Mouse (Mus musculus) liver, embryonic 15.5 days (tissue): Measurements from ENCODE around the gene Cdkn1b. TPM values are rescaled to one million over a fixed set of nuclear protein-coding genes. Genes with fewer than 3 reads are reported as not detected.
A peak's percentile ranks its signal among the peaks of the same experiment; 100 is the strongest.

Source experiments
- ATAC-seq: fragments of 200-750 bp; cut with Nextera tagmentation; 2 replicates; pipeline ENCODE4 v1.8.0; 2017; ENCODE audit warnings: moderate number of reproducible peaks, mild to moderate bottlenecking, moderate library complexity; ENCODE audit not compliant: insufficient read depth
- H3K27ac ChIP-seq: fragments of 300-500 bp; sonication (generic); replicated peaks from 2 replicates; pipeline ENCODE4 v1.5.1; 2015; ENCODE audit warnings: mild to moderate bottlenecking, inconsistent platforms
- H3K27me3 ChIP-seq: fragments of 300-500 bp; sonication (generic); 2 replicates; pipeline ENCODE4 v1.6.1; 2015; ENCODE audit warnings: mild to moderate bottlenecking, inconsistent platforms
- H3K36me3 ChIP-seq: fragments of 300-500 bp; sonication (generic); replicated peaks from 2 replicates; pipeline ENCODE4 v1.6.1; 2015; ENCODE audit warnings: moderate library complexity, mild to moderate bottlenecking, inconsistent platforms
- H3K4me1 ChIP-seq: fragments of 300-500 bp; sonication (generic); replicated peaks from 2 replicates; pipeline ENCODE4 v1.6.1; 2015; ENCODE audit warnings: inconsistent platforms
- H3K4me2 ChIP-seq: fragments of 300-500 bp; sonication (generic); 2 replicates; pipeline ENCODE4 v1.6.1; 2015; ENCODE audit warnings: moderate library complexity, mild to moderate bottlenecking, inconsistent platforms
- H3K4me3 ChIP-seq: fragments of 300-500 bp; sonication (generic); replicated peaks from 2 replicates; pipeline ENCODE4 v1.5.1; 2015; ENCODE audit warnings: mild to moderate bottlenecking, inconsistent platforms
- H3K9ac ChIP-seq: fragments of 300-500 bp; sonication (generic); 2 replicates; pipeline ENCODE4 v1.6.1; 2015; ENCODE audit warnings: moderate library complexity, mild to moderate bottlenecking, inconsistent platforms
- H3K9me3 ChIP-seq: fragments of 300-500 bp; sonication (generic); replicated peaks from 2 replicates; pipeline ENCODE4 v1.6.1; 2016; ENCODE audit warnings: inconsistent platforms
- WGBS: fragments of 180-500 bp; shearing (Covaris S2); methylation state at CpG from one replicate; pipeline ENCODE4 v1.1.7; 2015; ENCODE audit warnings: mixed read lengths; ENCODE audit not compliant: insufficient replicate concordance; 5-methylcytosine and 5-hydroxymethylcytosine counted together
- polyA plus RNA-seq: library from polyadenylated mRNA; unstranded; fragments of >200 nt; fragmentation: Nextera tagmentation; extraction: Ambion mirVana; gene quantifications from 2 replicates; pipeline ENCODE4 v1.2.1, GENCODE M21; 2015

Cdkn1b gene
- polyA plus RNA-seq, 1 experiment from 2014 or later: 14.1 TPM

DNA sequence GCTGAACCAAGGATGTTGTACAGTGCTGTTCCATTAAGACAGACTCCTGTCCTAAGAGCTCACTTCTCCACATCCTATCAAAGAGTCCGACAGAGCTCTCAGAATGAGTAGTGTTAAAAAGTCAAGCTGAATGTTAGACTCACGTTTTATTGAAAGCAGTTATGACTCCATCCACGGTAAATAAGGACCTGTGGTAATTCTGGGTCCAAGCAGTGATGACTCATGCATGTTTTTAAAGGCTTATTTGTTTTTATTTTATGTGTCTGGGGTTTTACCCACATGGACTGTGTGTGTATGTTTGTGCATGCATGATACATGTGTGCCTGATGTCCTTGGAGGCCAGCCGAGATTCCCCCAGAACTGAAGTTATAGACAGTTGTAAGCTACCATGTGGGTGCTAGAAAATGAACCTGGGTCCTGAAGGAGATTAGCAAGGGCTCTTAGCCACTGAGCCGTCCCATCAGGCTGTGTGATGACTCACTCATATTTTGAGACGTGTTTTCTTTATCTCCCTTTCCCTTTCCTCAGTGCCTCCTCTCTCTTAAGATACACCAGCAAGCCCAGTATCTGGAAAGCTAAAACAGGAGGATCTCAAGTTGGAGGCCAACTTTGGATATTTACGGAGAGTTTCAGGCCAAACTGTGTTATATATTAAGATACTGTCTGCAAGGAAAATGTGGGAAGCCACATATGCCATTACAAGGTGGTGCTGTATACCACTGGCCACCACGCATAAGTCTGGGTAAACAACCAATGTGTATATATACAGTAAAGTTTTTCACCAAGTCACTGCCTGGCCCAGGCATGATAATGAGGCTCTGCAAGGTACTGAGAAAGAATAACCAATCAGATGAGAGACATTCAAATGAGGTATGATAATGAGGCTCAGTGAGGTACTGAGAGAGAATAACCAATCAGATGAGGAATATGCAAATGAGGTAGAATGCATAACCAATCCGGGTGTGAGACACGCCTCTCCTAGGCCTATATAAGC lies 16.0 kb upstream of the Cdkn1b start:
- Histone ChIP-seq H3K36me3 (no peaks in the 10 kb centered on the region), H3K4me2 (no peak overlapping the region), H3K9ac (no peak overlapping the region), H3K4me1 (peaks cover 40% of the 10 kb centered on the region), H3K27me3 (no peaks in the 10 kb centered on the region), H3K4me3 (no peak overlapping the region), H3K27ac (peak overlapping the region; percentile 61), H3K9me3 (no peaks in the 10 kb centered on the region)
- peak; percentile 81 for ATAC-seq
- WGBS: 75% methylated on average over 10 of the region's 10 CpGs

DNA sequence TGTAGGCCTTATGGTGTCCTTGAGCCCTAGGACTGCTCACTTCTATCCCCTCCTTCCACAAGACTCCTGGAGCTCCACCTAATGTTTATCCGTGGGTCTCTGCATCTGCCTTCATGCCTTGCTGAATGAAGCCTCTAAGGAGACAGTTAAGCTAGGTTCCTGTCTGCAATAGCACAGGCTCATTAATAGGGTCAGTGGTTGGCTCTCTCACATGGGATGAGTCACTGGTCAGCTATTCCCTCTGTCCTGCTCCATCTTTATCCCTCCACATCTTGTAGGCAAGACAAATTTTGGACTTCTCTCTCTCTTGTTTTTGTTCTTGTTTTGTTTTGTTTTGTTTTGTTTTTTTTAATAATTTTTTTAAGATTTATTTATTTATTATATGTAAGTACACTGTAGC lies 14.4 kb upstream of the Cdkn1b start:
- Histone ChIP-seq H3K4me2 (no peak overlapping the region), H3K4me3 (no peak overlapping the region), H3K36me3 (no peaks in the 10 kb centered on the region), H3K4me1 (peaks cover 32% of the 10 kb centered on the region), H3K27ac (no peak overlapping the region), H3K9me3 (no peaks in the 10 kb centered on the region), H3K9ac (no peak overlapping the region), H3K27me3 (no peaks in the 10 kb centered on the region)
- 58% methylated on average over 1 of the region's 1 CpGs for WGBS
- ATAC-seq: no peak

DNA sequence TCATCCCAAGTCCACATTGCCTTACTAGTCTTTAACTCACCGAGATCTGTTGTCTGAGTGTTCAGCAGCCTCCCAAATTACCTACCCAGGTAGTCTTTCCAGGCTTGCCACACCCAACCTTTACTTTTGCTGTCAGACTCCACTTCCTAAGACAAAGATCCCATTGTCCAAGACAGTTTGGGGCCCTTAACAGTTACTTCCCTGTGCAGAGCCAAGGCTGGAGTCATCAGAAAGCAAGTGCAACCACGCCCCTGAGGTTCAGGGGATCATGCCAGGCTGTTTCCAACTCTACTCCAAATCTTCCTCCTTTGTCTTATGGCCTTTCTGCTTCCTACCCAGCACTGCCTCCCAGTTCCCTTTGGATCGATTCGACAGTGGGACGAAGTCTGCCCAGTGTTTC lies 5.7 kb upstream of the Cdkn1b start:
- Histone ChIP-seq H3K9me3 (no peaks in the 10 kb centered on the region), H3K27me3 (peaks cover 25% of the 10 kb centered on the region), H3K4me1 (peaks cover 31% of the 10 kb centered on the region), H3K9ac (no peak overlapping the region), H3K27ac (no peak overlapping the region), H3K4me3 (no peak overlapping the region), H3K36me3 (no peaks in the 10 kb centered on the region), H3K4me2 (no peak overlapping the region)
- WGBS: 80% methylated on average over 5 of the region's 5 CpGs
- ATAC-seq: no peak

DNA sequence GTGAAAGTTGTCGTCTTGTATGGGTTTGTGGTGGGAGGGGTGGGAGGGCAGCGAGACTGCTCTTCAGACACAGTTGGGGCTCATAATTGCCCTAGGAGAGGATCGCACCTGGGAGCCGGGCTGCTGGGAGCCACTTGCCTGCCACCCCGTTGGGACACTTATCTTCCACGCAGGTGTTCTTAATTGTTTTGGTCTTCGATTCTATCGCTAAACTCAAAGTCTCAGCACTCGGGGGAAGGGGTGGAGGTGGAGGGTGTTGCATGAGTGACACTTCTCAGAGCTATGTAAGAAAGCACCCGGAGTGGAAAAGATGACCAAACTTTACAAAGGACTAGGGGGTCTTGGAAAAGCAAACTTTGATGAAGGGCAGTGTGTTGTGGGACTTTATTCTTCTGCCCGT lies 3.6 kb upstream of the Cdkn1b start:
- peak overlapping the region; percentile 19; the same call in 1 of the 2 replicates for H3K27ac ChIP-seq
- ATAC-seq: no peak
- H3K4me1 ChIP-seq: peaks cover 34% of the 10 kb centered on the region
- peak overlapping the region; percentile 87 for H3K4me2 ChIP-seq
- under 1% methylated on average over 11 of the region's 11 CpGs for WGBS
- H3K27me3 ChIP-seq: peaks cover 25% of the 10 kb centered on the region
- H3K4me3 ChIP-seq: peak overlapping the region; percentile 52
- peak overlapping the region; percentile 62 for H3K9ac ChIP-seq
- H3K36me3 ChIP-seq: no peaks in the 10 kb centered on the region
- no peaks in the 10 kb centered on the region for H3K9me3 ChIP-seq

DNA sequence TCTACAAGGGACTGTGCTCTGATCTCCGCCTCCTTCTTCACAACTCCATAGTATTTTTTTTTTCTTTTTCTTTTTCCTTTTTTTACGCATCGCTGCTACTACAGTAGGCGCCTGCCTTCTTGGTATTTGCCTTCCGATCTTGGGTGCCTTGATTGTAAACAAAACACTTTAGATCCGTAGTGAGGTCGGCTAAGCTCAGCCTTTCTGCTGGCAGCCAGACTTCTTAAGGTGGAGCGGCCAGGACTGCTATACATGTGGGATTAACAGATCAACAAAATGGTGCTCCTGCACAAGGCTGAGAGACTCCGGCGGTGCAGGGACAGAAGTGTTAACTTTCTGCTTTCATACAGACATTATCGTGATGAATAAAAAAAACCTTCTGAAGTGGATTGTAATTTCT lies 3.1 kb upstream of the Cdkn1b start:
- no peak for ATAC-seq
- 4% methylated on average over 11 of the region's 11 CpGs for WGBS

DNA sequence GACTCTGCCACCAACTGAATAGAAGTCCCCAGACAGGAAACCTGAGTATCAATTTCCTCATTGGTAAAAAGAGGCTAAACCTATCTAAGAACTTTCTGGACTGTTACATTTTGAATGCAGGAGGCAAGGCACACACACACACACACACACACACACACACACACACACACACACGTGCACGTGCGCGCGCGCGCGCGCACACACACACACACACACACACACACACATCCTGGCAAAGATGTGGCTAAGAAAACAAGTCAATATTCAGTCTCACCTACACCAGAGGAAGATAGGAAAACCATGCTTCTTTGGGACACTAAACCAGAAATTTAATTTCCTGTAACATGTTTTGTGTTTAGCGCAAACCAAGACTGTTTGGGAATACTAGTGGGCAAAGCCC lies 1.4 kb upstream of the Cdkn1b start:
- peaks cover 52% of the 10 kb centered on the region for H3K4me1 ChIP-seq
- no peak overlapping the region for H3K27ac ChIP-seq
- H3K9me3 ChIP-seq: no peaks in the 10 kb centered on the region
- ATAC-seq: no peak
- H3K36me3 ChIP-seq: peaks cover 11% of the 10 kb centered on the region
- H3K9ac ChIP-seq: no peak overlapping the region
- 88% methylated on average over 10 of the region's 10 CpGs for WGBS
- no peak overlapping the region for H3K4me3 ChIP-seq
- H3K4me2 ChIP-seq: peak overlapping the region; percentile 99; the same call in 1 of the 2 replicates
- peaks cover 25% of the 10 kb centered on the region for H3K27me3 ChIP-seq

More for the DNA sequence above, 3.1 kb upstream of the Cdkn1b start:
- H3K27me3 ChIP-seq: peaks cover 25% of the 10 kb centered on the region
- no peaks in the 10 kb centered on the region for H3K9me3 ChIP-seq
- H3K4me2 ChIP-seq: peak overlapping the region; percentile 87
- peaks cover 37% of the 10 kb centered on the region for H3K4me1 ChIP-seq
- peak overlapping the region; percentile 62 for H3K9ac ChIP-seq
- H3K27ac ChIP-seq: peak overlapping the region; percentile 19; the same call in 1 of the 2 replicates
- peak overlapping the region; percentile 52 for H3K4me3 ChIP-seq
- 0 out of 2 replicates have a peak, but pooled peaks cover 3% of the 10 kb centered on the region for H3K36me3 ChIP-seq

GRCm38 (mm10) chr6:134919511-134920189 lies 551 bp upstream of the Cdkn1b start:
- peaks cover 58% of the 10 kb centered on the region for H3K4me1 ChIP-seq
- H3K4me3 ChIP-seq: peak overlapping the region; percentile 82
- ATAC-seq: no peak; the same call in 1 of the 2 replicates
- H3K36me3 ChIP-seq: peaks cover 17% of the 10 kb centered on the region
- peak overlapping the region; percentile 98 for H3K27ac ChIP-seq
- H3K9me3 ChIP-seq: no peaks in the 10 kb centered on the region
- peaks cover 25% of the 10 kb centered on the region for H3K27me3 ChIP-seq
- H3K4me2 ChIP-seq: peak overlapping the region; percentile 99
- WGBS: 6% methylated on average over 37 of the region's 37 CpGs
- peak overlapping the region; percentile 87 for H3K9ac ChIP-seq

GRCm38 (mm10) chr6:134921014-134921694 lies 953 bp downstream of the Cdkn1b start:
- H3K9me3 ChIP-seq: no peaks in the 10 kb centered on the region
- H3K9ac ChIP-seq: peak overlapping the region; percentile 87
- under 1% methylated on average over 32 of the region's 32 CpGs for WGBS
- H3K36me3 ChIP-seq: peaks cover 17% of the 10 kb centered on the region
- ATAC-seq: peak; percentile 32
- peaks cover 16% of the 10 kb centered on the region; the same call in 1 of the 2 replicates for H3K27me3 ChIP-seq
- peak overlapping the region; percentile 98 for H3K27ac ChIP-seq
- H3K4me2 ChIP-seq: peak overlapping the region; percentile 99
- H3K4me3 ChIP-seq: peak overlapping the region; percentile 82
- peaks cover 60% of the 10 kb centered on the region for H3K4me1 ChIP-seq

DNA sequence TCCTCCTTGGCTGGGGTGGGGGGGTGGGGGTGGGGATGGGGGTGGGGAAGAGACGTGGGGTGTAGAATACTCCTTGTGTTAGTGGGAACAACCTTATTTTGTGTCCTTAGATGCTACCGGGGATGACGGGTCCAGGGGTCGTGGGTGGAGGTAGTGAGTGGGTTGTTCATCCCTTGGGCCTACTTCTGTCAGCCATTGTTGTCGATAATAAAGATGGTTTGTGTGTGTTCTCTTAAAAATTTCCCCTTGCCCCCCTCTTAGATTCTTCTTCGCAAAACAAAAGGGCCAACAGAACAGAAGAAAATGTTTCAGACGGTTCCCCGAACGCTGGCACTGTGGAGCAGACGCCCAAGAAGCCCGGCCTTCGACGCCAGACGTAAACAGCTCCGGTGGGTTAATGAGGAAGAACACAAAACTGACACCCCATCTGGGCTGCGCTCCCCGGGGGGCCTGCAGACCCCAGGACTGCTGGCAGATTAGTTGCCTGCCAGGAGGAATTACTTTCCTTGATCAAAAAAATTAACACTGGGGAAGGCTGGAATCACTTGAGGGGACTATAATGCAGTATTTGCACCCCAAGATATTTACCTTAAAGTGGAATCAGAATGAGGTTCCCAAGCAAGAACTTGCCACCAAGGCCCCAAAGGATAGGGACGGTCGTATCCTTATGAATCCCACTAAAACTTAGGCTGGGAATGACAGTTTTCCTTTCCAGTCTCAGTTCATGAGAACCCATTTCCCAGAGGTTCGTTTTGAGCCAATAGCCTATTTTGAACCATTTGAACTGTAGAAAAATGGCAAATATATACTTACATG lies 1.7 kb downstream of the Cdkn1b start:
- WGBS: 9% methylated on average over 20 of the region's 20 CpGs
- Histone ChIP-seq H3K27ac (peak overlapping the region; percentile 98), H3K27me3 (peaks cover 16% of the 10 kb centered on the region; the same call in 1 of the 2 replicates), H3K4me2 (peak overlapping the region; percentile 99), H3K4me3 (peak overlapping the region; percentile 82), H3K9ac (peak overlapping the region; percentile 87), H3K9me3 (no peaks in the 10 kb centered on the region), H3K36me3 (peaks cover 17% of the 10 kb centered on the region), H3K4me1 (peaks cover 53% of the 10 kb centered on the region)
- no peak for ATAC-seq
